Comparison of ENCODE assay signal across 14 mouse cellular contexts in genomic region chr11:11835791-11836190, GRCm38 (mm10). TPM values are rescaled to one million over a fixed set of nuclear protein-coding genes. Genes with fewer than 3 reads are reported as not detected.
A peak's percentile ranks its signal among the peaks of the same experiment; 100 is the strongest.
DNase-seq lines count a peak whose midpoint lies in the region; ATAC-seq lines count a peak whose summit lies in the region.
"Had no signal": no experiment of that assay in that cellular context is flagged by ENCODE, and none has a peak within 500 bp of the region (broad histone marks: within the 10 kb centered on the region; RNA-seq: fewer than 3 reads in every experiment).

No protein-coding gene starts in this region.

- H3K4me1 ChIP-seq in heart, embryonic 10.5 days, result peaks cover 80% of the 10 kb centered on the region
- peaks cover 56% of the 10 kb centered on the region for H3K4me1 ChIP-seq in kidney, embryonic 15.5 days
- H3K4me1 ChIP-seq in embryonic facial prominence, embryonic 11.5 days (ENCODE audit: control insufficient read depth, insufficient read depth, low read length), result peaks cover 3% of the 10 kb centered on the region
- H3K4me1 ChIP-seq in liver, embryonic 13.5 days (replicated peaks), result peaks cover 97% of the 10 kb centered on the region

- 59% methylated on average over 4 of the region's 4 CpGs for WGBS in heart, embryonic 10.5 days
- 82% methylated on average over 4 of the region's 4 CpGs for WGBS in kidney, embryonic 15.5 days
- WGBS in embryonic facial prominence, embryonic 11.5 days, result 78% methylated on average over 4 of the region's 4 CpGs
- 39% methylated on average over 4 of the region's 4 CpGs for WGBS in liver, embryonic 13.5 days (ENCODE audit: insufficient replicate concordance)

- no peak for DNase-seq in heart, embryonic 10.5 days (ENCODE audit: low spot score)
- DNase-seq in heart, adult 9 months (ENCODE audit: low spot score in 2 of 2), result no peak
- DNase-seq in kidney, adult 11 months, result no peak
- no peak for DNase-seq in embryonic facial prominence, embryonic 11.5 days (ENCODE audit: low spot score)
- DNase-seq in liver, embryonic 13.5 days, result no peak
- DNase-seq in adrenal gland, adult (ENCODE audit: inconsistent age in 2 of 2, low spot score in 1 of 2), result no peak
- DNase-seq: cerebellum, adult 9-11 months; kidney, adult 9 months; left cerebral cortex, postnatal 4 days; thymus, adult 2 months had no signal

- H3K9me3 ChIP-seq in heart, embryonic 10.5 days, result no peaks in the 10 kb centered on the region
- no peaks in the 10 kb centered on the region for H3K9me3 ChIP-seq in kidney, embryonic 15.5 days (replicated peaks)
- H3K9me3 ChIP-seq in embryonic facial prominence, embryonic 11.5 days (replicated peaks; ENCODE audit: control insufficient read depth, low read length), result no peaks in the 10 kb centered on the region
- H3K9me3 ChIP-seq in liver, embryonic 13.5 days (replicated peaks), result no peaks in the 10 kb centered on the region
- H3K9me3 ChIP-seq: midbrain, embryonic 15.5 days; neural tube, embryonic 13.5 days had no signal

- no peak overlapping the region for H3K4me3 ChIP-seq in heart, embryonic 10.5 days
- no peak overlapping the region for H3K4me3 ChIP-seq in kidney, embryonic 15.5 days (replicated peaks)
- no peak overlapping the region for H3K4me3 ChIP-seq in embryonic facial prominence, embryonic 11.5 days (ENCODE audit: low read depth, low read length)
- H3K4me3 ChIP-seq in liver, embryonic 13.5 days (replicated peaks), result no peak overlapping the region
- H3K4me3 ChIP-seq: midbrain, embryonic 15.5 days; neural tube, embryonic 13.5 days had no signal

- H3K27me3 ChIP-seq in heart, embryonic 10.5 days (ENCODE audit: insufficient read depth, poor library complexity, severe bottlenecking), result no peaks in the 10 kb centered on the region
- H3K27me3 ChIP-seq in kidney, embryonic 15.5 days, result no peaks in the 10 kb centered on the region
- no peaks in the 10 kb centered on the region for H3K27me3 ChIP-seq in embryonic facial prominence, embryonic 11.5 days (ENCODE audit: control insufficient read depth, insufficient read depth, low read length)
- H3K27me3 ChIP-seq in liver, embryonic 13.5 days, result peaks cover 6% of the 10 kb centered on the region; the same call in 1 of the 2 replicates
- H3K27me3 ChIP-seq: midbrain, embryonic 15.5 days; neural tube, embryonic 13.5 days had no signal

- no peak overlapping the region for H3K4me2 ChIP-seq in kidney, embryonic 15.5 days
- no peak overlapping the region for H3K4me2 ChIP-seq in embryonic facial prominence, embryonic 11.5 days (ENCODE audit: low read depth, low read length)
- H3K4me2 ChIP-seq in liver, embryonic 13.5 days, result peak overlapping the region; percentile 74
- H3K4me2 ChIP-seq: midbrain, embryonic 15.5 days had no signal

- H3K9ac ChIP-seq in kidney, embryonic 15.5 days, result no peak overlapping the region
- H3K9ac ChIP-seq in embryonic facial prominence, embryonic 11.5 days (replicated peaks; ENCODE audit: low read length), result no peak overlapping the region
- H3K9ac ChIP-seq in liver, embryonic 13.5 days, result peak overlapping the region; percentile 65
- H3K9ac ChIP-seq: midbrain, embryonic 15.5 days; neural tube, embryonic 13.5 days had no signal

- no peak for ATAC-seq in kidney, embryonic 15.5 days (replicated peaks; ENCODE audit: low FRiP score)
- no peak for ATAC-seq in embryonic facial prominence, embryonic 11.5 days (replicated peaks; ENCODE audit: insufficient number of reproducible peaks, low FRiP score, low TSS enrichment, low read depth)
- no peak for ATAC-seq in liver, embryonic 13.5 days (ENCODE audit: low read depth)
- no peak for ATAC-seq in megakaryocyte, adult 5-6 weeks (ENCODE audit: poor library complexity, severe bottlenecking)
- ATAC-seq: midbrain, embryonic 15.5 days had no signal

- peak overlapping the region; percentile 98 for H3K27ac ChIP-seq in heart, embryonic 10.5 days
- peak overlapping the region; percentile 89; the same call in 1 of the 2 replicates for H3K27ac ChIP-seq in kidney, embryonic 15.5 days
- 0 out of 2 replicates have a peak overlapping the region, but pooled peaks have one; percentile 35 for H3K27ac ChIP-seq in embryonic facial prominence, embryonic 11.5 days (replicated peaks; ENCODE audit: low read depth, low read length)
- H3K27ac ChIP-seq in liver, embryonic 13.5 days, result peak overlapping the region; percentile 83
- H3K27ac ChIP-seq: midbrain, embryonic 15.5 days; neural tube, embryonic 13.5 days had no signal

- no peaks in the 10 kb centered on the region for H3K36me3 ChIP-seq in heart, embryonic 10.5 days
- no peaks in the 10 kb centered on the region for H3K36me3 ChIP-seq in kidney, embryonic 15.5 days
- H3K36me3 ChIP-seq in embryonic facial prominence, embryonic 11.5 days (replicated peaks; ENCODE audit: control insufficient read depth, insufficient read depth, low read depth, low read length), result no peaks in the 10 kb centered on the region
- no peaks in the 10 kb centered on the region for H3K36me3 ChIP-seq in liver, embryonic 13.5 days
- H3K36me3 ChIP-seq: midbrain, embryonic 15.5 days; neural tube, embryonic 13.5 days had no signal

RNA-seq across cellular contexts. Expression of gene Fignl1, which starts 27.0 kb away (rescaled TPM):
- polyA plus RNA-seq in heart, embryonic 10.5 days (2016; fragmentation: Nextera tagmentation; extraction: Ambion mirVana), result 94.9 and 96.4 TPM in 2 replicates
- polyA plus RNA-seq in kidney, embryonic 15.5 days (2015; fragmentation: Nextera tagmentation; extraction: Ambion mirVana), result 66.0 and 70.0 TPM in 2 replicates
- polyA plus RNA-seq in embryonic facial prominence, embryonic 11.5 days (2014; fragmentation: Nextera tagmentation; extraction: Ambion mirVana), result 103 and 119 TPM in 2 replicates
- polyA plus RNA-seq in liver, embryonic 13.5 days (2015; fragmentation: Nextera tagmentation; extraction: Ambion mirVana), result 107 and 133 TPM in 2 replicates
- 45.4 and 46.4 TPM in 2 replicates for total RNA-seq in megakaryocyte, adult 5-6 weeks (2015)
- 64.2 and 65.6 TPM in 2 replicates for total RNA-seq in megakaryocyte, adult 5-6 weeks (2017)

Comparison
In these comparisons a context has a peak if more than half of its experiments do, and no peak if none do; other contexts are left out.
1. H3K27ac ChIP-seq: peak in every context shown above with its lines; median percentile 98 in heart, embryonic 10.5 days; 89 in kidney, embryonic 15.5 days; 83 in liver, embryonic 13.5 days; 35 in embryonic facial prominence, embryonic 11.5 days.